Mouse (Mus musculus) layer of hippocampus, postnatal 36 days (tissue): ENCODE data around the gene Veph1. TPM values are rescaled to one million over a fixed set of nuclear protein-coding genes. Genes with fewer than 3 reads are reported as not detected.

Experiments
- DNase-seq, 2 experiments: peaks; one replicate each; pipeline ENCODE4 v3.0.0; 2022
- total RNA-seq, 2 experiments: library from RNA; stranded (reverse); gene quantifications; 2 replicates each; pipeline ENCODE4 v1.2.3; 2021

Veph1 gene
- total RNA-seq, 2 experiments from 2014 or later, result 0.35 to 0.48 TPM

DNA sequence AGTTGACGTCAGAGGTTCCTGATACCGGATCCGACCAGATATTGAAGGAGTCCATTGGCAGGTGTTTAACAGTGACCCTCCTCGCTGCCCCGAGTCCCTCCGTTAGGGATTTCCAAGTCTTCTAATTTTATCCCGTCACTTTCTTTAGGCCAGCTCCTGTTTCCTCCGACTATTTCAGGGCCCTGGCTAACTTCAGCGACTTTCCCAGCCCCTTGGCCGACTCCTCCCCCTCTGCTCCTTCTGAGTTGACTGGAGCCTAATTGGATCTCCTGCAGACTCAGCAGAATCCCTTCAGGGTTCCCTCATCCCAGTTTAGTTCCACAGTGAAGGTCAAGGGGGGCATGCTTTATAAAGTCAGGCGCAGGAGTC is 75.4 kb downstream of the Veph1 start:
- DNase-seq, result no peak

- peak; percentile 35 to 41 for DNase-seq
These were observed 75.9 kb downstream of the Veph1 start for GRCm38 (mm10) chr3:66220554-66221242.

DNA sequence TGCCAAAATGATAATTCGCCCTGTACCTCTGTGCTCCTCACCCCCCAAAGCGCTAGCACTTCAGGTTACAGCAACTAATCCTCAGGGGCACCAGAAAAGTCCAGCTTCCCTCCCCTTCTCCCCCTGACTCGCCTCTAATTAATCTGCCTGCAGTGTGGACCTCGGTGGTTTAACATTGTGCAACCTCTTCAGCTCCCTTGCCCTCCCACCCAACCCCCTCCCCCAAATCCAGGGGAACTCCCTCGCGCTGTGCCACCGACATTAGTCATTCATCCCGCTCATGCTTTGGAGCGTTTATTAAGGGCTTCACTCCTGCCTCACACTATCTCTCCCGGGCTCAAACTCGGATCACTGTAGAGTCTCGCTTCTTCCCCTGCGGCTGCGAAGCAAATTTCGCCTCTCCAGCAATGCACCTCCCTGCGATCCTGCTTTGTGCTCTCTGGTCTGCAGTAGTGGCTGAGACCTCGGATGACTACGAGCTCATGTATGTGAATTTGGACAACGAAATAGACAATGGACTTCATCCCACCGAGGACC is 76.9 kb downstream of the Veph1 start, which contains the start of gene Ptx3:
Gene Ptx3, plus strand, starts transcription at position 256 of the 537 bp plus-strand sequence.
- DNase-seq, result no peak

DNA sequence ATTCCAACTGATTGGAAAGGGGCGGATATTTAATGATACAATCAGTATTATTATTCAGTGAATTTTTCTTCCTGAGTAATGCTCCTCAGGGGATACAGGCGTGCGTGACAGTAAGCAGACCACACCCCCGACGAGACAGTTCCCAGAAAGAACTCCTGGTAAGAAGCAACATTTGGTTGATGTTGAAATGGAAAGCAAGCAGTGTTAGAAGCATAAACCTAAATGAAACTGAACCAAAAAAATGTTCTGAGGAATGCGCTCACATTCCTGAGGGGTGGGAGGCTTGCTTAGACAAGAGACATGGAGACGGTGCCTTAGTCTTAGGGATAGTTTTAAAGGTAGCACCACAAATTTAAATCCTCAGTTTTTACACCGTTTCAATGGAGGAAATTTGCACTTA is 80.9 kb downstream of the Veph1 start:
- DNase-seq, result no peak

- DNase-seq, result no peak
These were observed 83.1 kb downstream of the Veph1 start for GRCm38 (mm10) chr3:66213524-66213923.

- DNase-seq, result no peak
These were observed 87.6 kb downstream of the Veph1 start for GRCm38 (mm10) chr3:66208836-66209573.

DNA sequence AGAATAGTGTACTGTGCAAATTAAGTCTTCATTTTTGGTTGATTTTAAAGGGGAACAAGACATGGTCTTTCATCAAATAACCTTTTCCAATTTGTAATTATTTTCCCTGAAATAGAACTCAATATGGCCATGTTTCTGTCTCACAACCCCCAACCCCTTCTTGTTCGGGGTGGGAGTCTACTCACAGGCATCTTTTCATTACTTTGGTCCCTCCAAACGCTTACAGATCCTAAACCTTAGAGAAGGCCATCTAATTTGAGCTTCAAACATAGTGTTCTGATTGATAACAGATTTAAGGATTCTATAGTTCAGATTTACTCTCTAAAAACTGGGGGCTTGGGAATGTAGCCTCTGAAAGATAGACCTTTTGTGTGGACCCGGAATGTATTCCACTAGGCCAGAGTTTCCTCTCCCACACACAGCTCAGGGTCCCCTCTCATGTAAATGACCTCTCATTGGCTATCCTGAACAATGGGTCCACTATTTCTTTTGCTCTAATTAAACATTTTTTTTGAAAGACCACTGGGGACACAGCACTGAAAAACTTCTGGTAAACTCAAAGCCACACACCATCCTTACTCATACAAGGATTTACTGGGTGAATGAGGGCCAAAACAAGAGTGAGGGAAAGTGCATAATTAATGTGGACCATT is 102.6 kb downstream of the Veph1 start:
- DNase-seq, result no peak

DNA sequence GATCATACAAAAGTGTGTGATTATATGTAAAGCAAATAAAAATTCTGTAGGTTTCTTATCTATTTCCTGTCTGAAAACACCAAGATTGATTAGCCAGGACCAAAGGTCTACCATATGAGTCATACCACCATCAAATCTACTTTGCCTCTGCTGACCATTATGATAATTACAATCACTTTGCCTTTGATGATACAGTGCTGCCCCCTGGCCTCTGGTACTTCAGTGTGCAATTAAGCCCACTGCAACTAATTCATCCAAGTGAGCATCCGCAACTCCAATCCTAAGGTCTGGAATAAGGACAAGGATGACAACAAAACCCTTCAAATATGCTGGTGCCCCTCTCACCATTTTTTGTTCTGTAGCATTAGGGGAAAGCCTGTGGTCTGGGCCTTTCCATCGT is 117.0 kb downstream of the Veph1 start:
- DNase-seq, result no peak

- DNase-seq, result no peak
These were observed 123.7 kb downstream of the Veph1 start for GRCm38 (mm10) chr3:66172907-66173306.

- no peak for DNase-seq
These were observed 126.6 kb downstream of the Veph1 start for GRCm38 (mm10) chr3:66169873-66170538.

GRCm38 (mm10) chr3:66166606-66167290 is 129.9 kb downstream of the Veph1 start:
- no peak for DNase-seq

DNA sequence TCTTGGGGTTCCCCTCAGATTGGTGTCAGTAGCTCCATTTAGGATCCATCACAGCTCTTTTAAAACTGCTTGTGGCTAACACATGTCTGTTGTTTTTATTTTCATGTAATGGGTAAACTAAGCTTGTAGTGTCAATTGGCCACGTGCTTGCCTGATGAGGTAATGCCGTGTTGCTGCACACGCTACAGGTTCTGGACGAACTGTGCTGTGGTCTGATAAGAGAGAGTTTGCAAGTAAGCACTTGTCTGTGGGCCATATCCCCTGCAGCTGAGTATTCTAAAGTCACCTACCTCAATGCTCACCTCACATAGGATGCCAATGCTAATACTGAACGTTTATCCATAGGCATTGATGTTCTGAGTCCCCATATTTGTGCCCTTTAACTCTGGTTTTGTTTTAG is 131.6 kb downstream of the Veph1 start:
- DNase-seq, result no peak

DNA sequence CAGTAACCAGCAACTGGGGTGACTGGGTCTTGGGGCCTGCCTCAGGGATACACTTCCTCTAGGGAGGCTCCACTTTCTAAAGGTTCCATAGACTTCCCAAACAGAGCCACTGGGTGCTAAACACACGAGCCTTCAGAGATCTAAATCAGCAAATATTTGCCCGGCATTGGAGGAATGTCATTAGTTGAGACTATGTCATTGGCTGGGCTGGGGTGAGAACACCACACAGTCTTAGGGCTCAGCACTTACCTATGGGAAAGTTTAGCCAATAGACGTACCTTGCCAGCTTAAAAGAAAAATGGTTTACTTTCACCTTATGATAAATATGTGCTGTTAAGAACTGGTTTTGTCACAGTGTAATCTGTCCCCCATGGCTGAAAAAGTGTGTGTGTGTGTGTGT is 132.1 kb downstream of the Veph1 start:
- no peak for DNase-seq

DNA sequence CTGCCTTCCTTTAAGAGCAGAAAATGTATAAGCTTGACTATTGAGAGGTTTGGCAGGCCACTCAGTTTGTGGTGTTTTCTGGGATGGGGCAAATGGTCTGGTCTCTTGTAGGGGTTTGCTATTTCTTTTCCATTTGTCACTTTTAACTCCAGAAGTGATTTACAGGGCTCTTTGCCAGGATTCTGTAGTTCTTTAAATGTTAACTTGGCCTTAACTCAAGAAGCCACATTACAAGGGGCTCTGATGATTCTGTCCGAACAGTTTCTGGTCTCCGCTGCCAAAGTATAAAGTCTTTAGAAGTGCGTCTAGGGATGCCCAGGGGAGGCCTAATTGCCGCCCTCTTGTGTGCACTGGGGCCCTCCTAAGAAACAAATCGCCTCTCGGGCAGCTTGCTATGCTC is 134.0 kb downstream of the Veph1 start:
- no peak for DNase-seq

GRCm38 (mm10) chr3:66157947-66158346 is 138.7 kb downstream of the Veph1 start:
- DNase-seq, result no peak

GRCm38 (mm10) chr3:66137601-66138000 is 159.0 kb downstream of the Veph1 start:
- no peak for DNase-seq

DNA sequence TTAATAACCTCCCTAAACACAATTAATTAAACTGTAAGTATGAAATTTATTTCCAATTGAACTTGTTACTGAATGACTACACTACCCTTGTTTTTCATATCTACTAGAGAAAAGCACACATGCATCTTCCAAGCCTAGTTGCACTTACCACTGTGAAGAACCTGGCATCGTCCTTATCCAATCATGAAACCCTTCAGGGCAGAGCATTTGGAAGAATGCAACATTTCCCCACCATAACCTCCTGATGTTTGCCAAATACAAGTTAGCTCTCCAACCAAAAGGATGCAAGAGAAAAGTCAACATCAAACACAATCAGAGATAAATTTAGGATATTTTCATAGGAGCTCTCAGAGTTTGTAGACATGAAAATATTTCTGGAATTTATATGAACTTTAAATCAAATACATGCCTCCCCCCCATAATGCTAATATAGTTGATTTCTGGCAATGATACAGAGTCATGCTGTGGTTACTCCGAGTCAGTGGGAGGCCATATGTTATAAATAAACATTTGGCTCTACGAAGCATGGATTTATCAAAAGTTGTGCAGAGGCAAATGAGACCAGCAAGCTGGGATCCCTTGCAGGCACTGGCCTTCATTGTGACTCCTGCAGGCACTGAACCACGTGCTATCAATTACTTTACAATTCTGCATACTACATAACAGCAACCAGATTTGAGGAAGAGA is 165.2 kb downstream of the Veph1 start:
- no peak for DNase-seq

DNA sequence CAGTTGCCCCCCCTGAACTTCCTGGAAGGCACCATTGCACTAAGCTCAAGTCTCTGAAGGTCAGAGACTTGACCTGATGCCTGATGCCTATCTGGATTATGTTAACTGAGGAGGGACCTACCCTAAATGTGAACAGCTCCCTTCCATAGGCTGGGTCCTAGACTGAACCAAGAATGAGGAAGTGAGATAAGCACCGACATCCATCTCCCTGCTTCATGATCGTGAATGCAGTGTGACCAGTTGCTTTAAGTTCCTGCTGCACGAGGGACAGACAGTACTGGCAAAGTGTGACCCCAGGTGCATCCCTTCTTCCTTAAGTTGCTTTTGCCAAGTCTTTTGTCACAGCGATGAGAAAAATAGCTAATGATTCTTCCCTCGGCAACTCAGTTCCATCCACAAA is 166.9 kb downstream of the Veph1 start:
- no peak for DNase-seq

- no peak for DNase-seq
These were observed 191.1 kb downstream of the Veph1 start for GRCm38 (mm10) chr3:66105493-66105892.

- no peak for DNase-seq
These were observed 194.1 kb downstream of the Veph1 start for GRCm38 (mm10) chr3:66102599-66102932.

GRCm38 (mm10) chr3:66101809-66102598 is 194.6 kb downstream of the Veph1 start:
- DNase-seq, result no peak
